Comparison of ENCODE assay signal across 25 mouse cellular contexts in the genomic region with DNA sequence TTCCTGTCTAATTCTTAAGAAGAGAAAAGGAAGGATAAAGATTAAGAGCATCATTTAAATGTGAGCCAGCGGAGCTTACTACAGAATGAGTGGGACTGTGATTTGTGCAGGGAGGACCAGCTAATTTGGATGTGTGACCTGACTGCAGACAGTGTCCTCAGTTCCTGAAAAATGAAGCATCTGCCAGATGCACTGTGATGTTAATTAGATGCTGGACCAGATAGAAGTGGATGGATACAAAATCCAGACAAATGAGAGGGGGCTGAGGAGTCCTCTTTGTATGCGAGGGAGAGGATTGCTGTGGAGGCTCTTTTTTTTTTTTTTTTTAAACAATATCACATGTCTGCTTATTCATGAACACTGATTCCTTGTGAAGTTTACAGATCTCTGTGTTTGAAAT.
DNase-seq lines count a peak whose midpoint lies in the region; ATAC-seq and TF ChIP-seq lines count a peak whose summit lies in the region.
"Had no signal": no experiment of that assay in that cellular context is flagged by ENCODE, and none has a peak within 500 bp of the region (broad histone marks: within the 10 kb centered on the region; RNA-seq: fewer than 3 reads in every experiment).

No protein-coding gene starts in this region.

- no peak overlapping the region for H3K9ac ChIP-seq in midbrain, embryonic 11.5 days (ENCODE audit: low read length)
- H3K9ac ChIP-seq in hindbrain, embryonic 14.5 days, result no peak overlapping the region
- no peak overlapping the region for H3K9ac ChIP-seq in midbrain, embryonic 15.5 days
- no peak overlapping the region for H3K9ac ChIP-seq in kidney, embryonic 16.5 days (replicated peaks; ENCODE audit: low read length)
- H3K9ac ChIP-seq: embryonic facial prominence, embryonic 12.5 days; heart, embryonic 15.5 days; intestine, embryonic 15.5 days; limb, embryonic 15.5 days; liver, embryonic 14.5 days; lung, embryonic 15.5 days had no signal

- no peak for DNase-seq in midbrain, embryonic 11.5 days (ENCODE audit: low spot score, missing footprints)
- no peak for DNase-seq in midbrain, embryonic 10.5 days (ENCODE audit: low spot score)
- DNase-seq in hindbrain, embryonic 14.5 days (ENCODE audit: low spot score), result no peak
- DNase-seq in adrenal gland, postnatal 36 days, result no peak
- DNase-seq in layer of hippocampus, adult 11-12 months (ENCODE audit: low spot score), result no peak
- DNase-seq: adrenal gland, adult 2 months; cerebellum, adult 2 months; cerebellum, postnatal 25 days; heart, postnatal 4 days; kidney, adult 8-10 months; kidney, postnatal 4 days; layer of hippocampus, adult 9-11 months; left cerebral cortex, postnatal 4 days; lung, postnatal 4 days had no signal

- no peak for TF ChIP-seq POLR2A in embryonic fibroblast, embryonic 13.5 days (IDR thresholded peaks at IDR 0.05; ENCODE audit: low read depth, low read length)

- no peak for TF ChIP-seq CTCF in embryonic fibroblast, embryonic 13.5 days (IDR thresholded peaks at IDR 0.05; ENCODE audit: borderline replicate concordance, insufficient read depth, low read length)

- no peak overlapping the region for H3K27ac ChIP-seq in midbrain, embryonic 11.5 days (ENCODE audit: low read depth, low read length)
- no peak overlapping the region for H3K27ac ChIP-seq in midbrain, embryonic 10.5 days (replicated peaks)
- H3K27ac ChIP-seq in embryonic fibroblast, embryonic 13.5 days (ENCODE audit: insufficient read depth, low read length), result peak overlapping the region; percentile 57
- H3K27ac ChIP-seq in hindbrain, embryonic 14.5 days, result no peak overlapping the region
- H3K27ac ChIP-seq in midbrain, embryonic 15.5 days, result peak overlapping the region; percentile 53; the same call in 1 of the 2 replicates
- no peak overlapping the region for H3K27ac ChIP-seq in kidney, embryonic 16.5 days (ENCODE audit: low read length)
- H3K27ac ChIP-seq: embryonic facial prominence, embryonic 12.5 days; heart, embryonic 15.5 days; intestine, embryonic 15.5 days; limb, embryonic 15.5 days; liver, embryonic 14.5 days; lung, embryonic 15.5 days had no signal

- no peaks in the 10 kb centered on the region for H3K36me3 ChIP-seq in midbrain, embryonic 11.5 days (ENCODE audit: control insufficient read depth, insufficient read depth, low read length)
- no peaks in the 10 kb centered on the region for H3K36me3 ChIP-seq in midbrain, embryonic 10.5 days
- no peaks in the 10 kb centered on the region for H3K36me3 ChIP-seq in hindbrain, embryonic 14.5 days (replicated peaks; ENCODE audit: control insufficient read depth, insufficient read depth)
- H3K36me3 ChIP-seq in midbrain, embryonic 15.5 days (replicated peaks), result no peaks in the 10 kb centered on the region
- H3K36me3 ChIP-seq in kidney, embryonic 16.5 days (ENCODE audit: insufficient read depth, low read length), result no peaks in the 10 kb centered on the region
- H3K36me3 ChIP-seq: embryonic facial prominence, embryonic 12.5 days; heart, embryonic 15.5 days; intestine, embryonic 15.5 days; limb, embryonic 15.5 days; lung, embryonic 15.5 days had no signal

- WGBS in midbrain, embryonic 11.5 days, result 52% methylated on average over 2 of the region's 2 CpGs
- 73% methylated on average over 2 of the region's 2 CpGs for WGBS in midbrain, embryonic 10.5 days
- WGBS in hindbrain, embryonic 14.5 days, result 34% methylated on average over 2 of the region's 2 CpGs
- 28% methylated on average over 2 of the region's 2 CpGs for WGBS in midbrain, embryonic 15.5 days
- 86% methylated on average over 2 of the region's 2 CpGs for WGBS in kidney, embryonic 16.5 days

- H3K4me1 ChIP-seq in midbrain, embryonic 11.5 days (ENCODE audit: control insufficient read depth, insufficient read depth, low read length), result no peaks in the 10 kb centered on the region
- H3K4me1 ChIP-seq in midbrain, embryonic 10.5 days, result no peaks in the 10 kb centered on the region
- no peaks in the 10 kb centered on the region for H3K4me1 ChIP-seq in embryonic fibroblast, embryonic 13.5 days (ENCODE audit: control insufficient read depth, insufficient read depth, low read length)
- no peaks in the 10 kb centered on the region for H3K4me1 ChIP-seq in hindbrain, embryonic 14.5 days (replicated peaks; ENCODE audit: control insufficient read depth, insufficient read depth, low read length)
- H3K4me1 ChIP-seq in midbrain, embryonic 15.5 days, result 0 out of 2 replicates have a peak, but pooled peaks cover 5% of the 10 kb centered on the region
- no peaks in the 10 kb centered on the region for H3K4me1 ChIP-seq in kidney, embryonic 16.5 days (ENCODE audit: insufficient read depth, low read length)
- H3K4me1 ChIP-seq: embryonic facial prominence, embryonic 12.5 days; heart, embryonic 15.5 days; intestine, embryonic 15.5 days; limb, embryonic 15.5 days; lung, embryonic 15.5 days had no signal

- peak; percentile 70 for ATAC-seq in midbrain, embryonic 11.5 days (ENCODE audit: low FRiP score)
- ATAC-seq in hindbrain, embryonic 14.5 days (ENCODE audit: low FRiP score), result peak; percentile 40; the same call in 1 of the 2 replicates
- ATAC-seq in midbrain, embryonic 15.5 days (replicated peaks), result 0 out of 2 replicates have a peak, but pooled peaks have one; percentile 62
- no peak for ATAC-seq in kidney, embryonic 16.5 days (ENCODE audit: low FRiP score, low TSS enrichment)
- ATAC-seq: intestine, embryonic 15.5 days had no signal

- no peaks in the 10 kb centered on the region for H3K9me3 ChIP-seq in midbrain, embryonic 11.5 days (ENCODE audit: control insufficient read depth, low read length)
- H3K9me3 ChIP-seq in midbrain, embryonic 10.5 days (replicated peaks), result no peaks in the 10 kb centered on the region
- no peaks in the 10 kb centered on the region for H3K9me3 ChIP-seq in hindbrain, embryonic 14.5 days (ENCODE audit: control insufficient read depth, low read length)
- no peaks in the 10 kb centered on the region for H3K9me3 ChIP-seq in midbrain, embryonic 15.5 days
- no peaks in the 10 kb centered on the region for H3K9me3 ChIP-seq in kidney, embryonic 16.5 days (ENCODE audit: low read length)
- H3K9me3 ChIP-seq: embryonic facial prominence, embryonic 12.5 days; heart, embryonic 15.5 days; intestine, embryonic 15.5 days; limb, embryonic 15.5 days; lung, embryonic 15.5 days had no signal

- H3K4me2 ChIP-seq in midbrain, embryonic 11.5 days, result no peak overlapping the region
- H3K4me2 ChIP-seq in hindbrain, embryonic 14.5 days (replicated peaks), result no peak overlapping the region
- H3K4me2 ChIP-seq in midbrain, embryonic 15.5 days, result no peak overlapping the region
- H3K4me2 ChIP-seq in kidney, embryonic 16.5 days (replicated peaks; ENCODE audit: low read depth, low read length), result no peak overlapping the region
- H3K4me2 ChIP-seq: embryonic facial prominence, embryonic 12.5 days; heart, embryonic 15.5 days; intestine, embryonic 15.5 days; limb, embryonic 15.5 days; lung, embryonic 15.5 days had no signal

- no peaks in the 10 kb centered on the region for H3K27me3 ChIP-seq in midbrain, embryonic 11.5 days (ENCODE audit: control insufficient read depth, insufficient read depth, low read length)
- no peaks in the 10 kb centered on the region for H3K27me3 ChIP-seq in midbrain, embryonic 10.5 days (ENCODE audit: low read depth, poor library complexity, severe bottlenecking)
- H3K27me3 ChIP-seq in hindbrain, embryonic 14.5 days (ENCODE audit: control insufficient read depth, insufficient read depth, low read length), result no peaks in the 10 kb centered on the region
- H3K27me3 ChIP-seq in midbrain, embryonic 15.5 days (replicated peaks), result no peaks in the 10 kb centered on the region
- H3K27me3 ChIP-seq in kidney, embryonic 16.5 days (ENCODE audit: insufficient read depth, low read length), result no peaks in the 10 kb centered on the region
- H3K27me3 ChIP-seq: embryonic facial prominence, embryonic 12.5 days; heart, embryonic 15.5 days; intestine, embryonic 15.5 days; limb, embryonic 15.5 days; lung, embryonic 15.5 days had no signal

- H3K4me3 ChIP-seq in midbrain, embryonic 11.5 days (ENCODE audit: low read depth, low read length), result no peak overlapping the region
- no peak overlapping the region for H3K4me3 ChIP-seq in midbrain, embryonic 10.5 days
- no peak overlapping the region for H3K4me3 ChIP-seq in embryonic fibroblast, embryonic 13.5 days (ENCODE audit: insufficient read depth, low read length)
- no peak overlapping the region for H3K4me3 ChIP-seq in hindbrain, embryonic 14.5 days (replicated peaks; ENCODE audit: low read length)
- no peak overlapping the region for H3K4me3 ChIP-seq in midbrain, embryonic 15.5 days
- no peak overlapping the region for H3K4me3 ChIP-seq in kidney, embryonic 16.5 days (ENCODE audit: low read length)
- H3K4me3 ChIP-seq: embryonic facial prominence, embryonic 12.5 days; erythroblast, embryonic 14.5 days; heart, embryonic 15.5 days; intestine, embryonic 15.5 days; limb, embryonic 15.5 days; lung, embryonic 15.5 days; myocyte had no signal

Comparison
In these comparisons a context has a peak if more than half of its experiments do, and no peak if none do; other contexts are left out.
1. H3K27ac ChIP-seq: peak in embryonic fibroblast, embryonic 13.5 days (single experiment) and midbrain, embryonic 15.5 days (single experiment); none in midbrain, embryonic 11.5 days (single experiment), midbrain, embryonic 10.5 days (single experiment), hindbrain, embryonic 14.5 days (single experiment) and kidney, embryonic 16.5 days (single experiment).